Mouse (Mus musculus): ENCODE results near the gene Dtd1. TPM values are rescaled to one million over a fixed set of nuclear protein-coding genes. Genes with fewer than 3 reads are reported as not detected.
A peak's percentile ranks its signal among the peaks of the same experiment; 100 is the strongest.

The Dtd1 gene
- total RNA-seq, 2 experiments from 2014 or later, result 15.8 to 20.0 TPM

DNA sequence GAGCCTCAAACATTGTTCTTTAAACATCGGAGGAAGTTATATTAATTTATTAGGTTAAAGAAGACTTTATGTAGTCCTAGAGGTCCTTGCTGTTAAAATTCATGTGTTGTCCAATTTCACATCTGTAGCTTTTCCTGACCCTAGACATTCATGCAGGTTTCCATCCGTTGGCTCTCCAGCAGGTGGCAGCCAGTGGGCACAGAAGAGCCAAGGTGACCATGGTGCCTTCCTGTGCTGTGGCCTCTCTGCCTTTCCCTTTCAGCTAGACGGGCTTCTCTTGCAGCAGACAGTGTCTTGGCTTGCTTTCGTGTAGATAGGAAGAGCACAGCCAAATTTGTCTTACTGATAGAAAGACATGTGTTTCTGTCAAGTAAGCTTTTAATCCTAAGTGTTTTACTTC is 39.0 kb downstream of the Dtd1 start:
- peak; percentile 69 to 80 for DNase-seq

GRCm38 (mm10) chr2:144640101-144640500 is 40.4 kb downstream of the Dtd1 start:
- DNase-seq, result no peak

DNA sequence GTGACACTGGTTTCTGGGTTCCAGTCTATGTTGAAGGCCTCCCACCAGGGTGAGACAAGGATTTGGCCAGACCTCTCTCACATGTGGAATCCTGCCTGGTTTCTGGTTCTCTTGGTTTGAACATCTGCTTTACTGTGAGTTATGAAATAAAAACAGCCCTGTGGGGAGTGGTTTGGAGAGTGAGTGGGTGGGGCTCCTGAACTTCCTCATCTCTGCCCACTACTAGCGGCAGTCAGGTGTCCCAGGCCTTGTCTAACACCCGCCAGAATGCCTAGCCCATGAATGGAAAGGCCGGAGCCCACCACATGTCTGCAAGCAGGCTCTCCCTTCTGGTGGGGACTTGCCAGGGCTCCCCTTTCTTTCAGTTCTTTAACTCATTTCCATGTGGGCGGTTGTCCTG is 42.3 kb downstream of the Dtd1 start:
- no peak for DNase-seq

DNA sequence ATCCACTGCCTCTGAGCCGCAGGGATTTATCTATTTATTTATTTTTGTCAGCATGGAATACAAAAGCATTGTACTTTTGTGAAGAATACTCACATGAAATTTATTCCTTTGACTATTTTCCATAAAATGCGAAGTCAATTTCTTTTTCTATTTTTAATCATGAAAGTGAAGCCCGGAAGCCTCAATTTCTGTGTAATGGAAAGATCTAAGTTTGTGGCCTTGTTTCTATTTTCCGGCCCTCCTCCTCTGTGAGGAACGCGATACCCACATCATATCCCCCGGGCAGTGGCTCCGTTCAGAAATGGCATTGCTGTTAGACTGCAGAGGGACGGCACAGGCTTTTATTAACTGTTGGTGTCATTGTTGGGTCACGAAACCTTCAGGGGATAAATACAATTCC is 46.7 kb downstream of the Dtd1 start:
- DNase-seq, result no peak

DNA sequence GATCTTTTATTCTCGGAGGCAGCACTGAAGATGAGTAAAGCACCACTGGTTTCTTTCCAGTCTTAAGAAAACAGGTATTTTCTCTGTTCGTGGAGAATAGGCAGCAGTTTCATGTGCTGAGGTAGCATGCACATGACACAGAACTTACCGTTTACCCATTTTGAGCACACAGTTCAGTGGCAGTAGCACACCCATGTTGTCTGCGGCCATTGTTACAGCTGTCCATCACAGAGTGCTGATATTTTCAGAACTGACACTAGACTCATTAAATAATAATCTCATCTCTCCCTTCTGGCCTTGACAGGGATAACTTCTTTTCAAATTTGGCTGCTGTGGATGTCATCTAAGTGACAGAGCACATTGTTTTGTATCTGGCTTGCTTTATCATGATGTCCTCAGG is 47.5 kb downstream of the Dtd1 start:
- no peak for DNase-seq

GRCm38 (mm10) chr2:144649960-144650359 is 50.3 kb downstream of the Dtd1 start:
- DNase-seq, result no peak

GRCm38 (mm10) chr2:144652841-144653240 is 53.1 kb downstream of the Dtd1 start:
- DNase-seq, result no peak

DNA sequence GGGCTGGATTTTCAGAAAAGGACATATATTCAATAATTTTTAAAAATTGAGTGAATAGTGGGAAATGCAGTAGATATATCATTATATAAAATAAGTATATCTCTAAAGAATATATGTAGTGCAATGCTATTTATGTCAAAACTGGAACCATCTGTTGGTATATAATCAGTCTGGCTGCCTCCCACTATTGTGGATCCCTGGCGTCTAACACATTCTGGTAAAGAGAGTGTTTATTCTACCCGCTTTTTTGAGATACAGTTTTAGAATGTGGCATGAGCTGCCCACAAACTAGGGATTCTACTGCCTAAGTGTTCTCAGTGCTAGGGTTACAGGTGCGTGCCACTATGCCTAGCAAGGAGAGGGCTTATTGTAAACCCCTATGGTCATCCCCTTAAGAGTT is 55.6 kb downstream of the Dtd1 start:
- DNase-seq, result no peak

GRCm38 (mm10) chr2:144668507-144668906 is 68.8 kb downstream of the Dtd1 start:
- no peak for DNase-seq

DNA sequence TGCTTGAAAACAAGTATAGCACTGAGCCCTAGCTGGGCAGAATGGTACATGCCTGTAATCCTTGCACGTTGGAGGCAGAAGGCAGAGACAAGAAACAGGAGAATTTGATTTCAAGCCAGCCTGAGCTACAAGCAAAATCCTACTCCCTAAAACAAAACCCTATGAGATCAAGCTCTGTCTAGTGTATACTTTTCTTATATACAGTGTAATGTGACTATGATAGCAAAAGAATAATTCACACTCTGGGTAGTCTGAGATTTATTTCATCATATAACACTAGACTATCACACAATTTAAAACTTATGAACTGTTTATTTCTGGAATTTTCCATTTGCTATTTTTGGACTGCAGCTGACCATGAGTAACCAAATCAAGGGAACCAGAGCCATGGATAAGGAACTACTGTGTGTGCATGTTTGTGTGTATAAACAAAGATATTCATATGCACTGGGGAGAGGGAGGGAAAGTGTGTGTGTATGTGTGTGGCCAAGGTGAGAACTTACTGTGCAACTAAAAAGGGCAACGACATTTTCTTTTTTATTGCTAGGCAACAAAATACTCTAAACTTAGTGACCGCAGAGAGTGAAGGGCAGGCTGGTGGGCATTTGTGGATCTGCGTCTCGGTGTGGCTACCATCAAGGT is 70.7 kb downstream of the Dtd1 start:
- no peak for DNase-seq

- peak; percentile 59 to 68 for DNase-seq
Observed at GRCm38 (mm10) chr2:144672397-144672796, 72.7 kb downstream of the Dtd1 start.

DNA sequence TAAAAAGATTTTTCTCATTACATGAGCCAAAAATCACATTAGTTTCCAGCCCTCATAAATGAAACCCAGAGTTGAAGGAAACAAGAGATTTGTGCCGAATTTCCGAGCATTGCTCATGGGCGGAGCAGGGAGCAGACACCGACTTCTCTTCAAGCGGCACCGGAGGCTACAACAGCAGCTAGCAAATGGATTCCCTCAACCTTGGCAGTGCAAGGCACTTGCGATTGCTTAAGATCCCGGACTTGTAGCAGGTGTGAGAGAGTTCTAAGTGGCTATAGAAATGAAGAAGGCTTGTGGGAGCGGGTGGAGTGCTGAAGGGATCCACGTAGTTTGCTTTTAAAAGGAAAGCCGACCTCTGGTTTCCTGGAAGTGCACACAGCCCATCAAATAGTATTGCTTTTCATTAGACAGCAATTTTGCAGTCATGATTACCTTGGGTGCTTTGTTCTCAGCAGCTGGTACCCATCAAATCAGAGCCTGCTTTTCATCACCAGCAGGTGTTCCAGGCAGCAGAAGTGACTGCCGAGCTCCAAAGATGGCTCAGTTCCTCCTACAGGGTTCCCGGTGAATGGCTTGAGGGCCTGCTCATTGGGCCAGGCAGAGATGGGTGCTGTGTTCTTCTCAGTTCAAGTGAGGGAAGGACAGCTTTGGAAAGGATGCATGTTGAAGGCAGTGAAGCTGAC is 77.0 kb downstream of the Dtd1 start:
- DNase-seq, result no peak

DNA sequence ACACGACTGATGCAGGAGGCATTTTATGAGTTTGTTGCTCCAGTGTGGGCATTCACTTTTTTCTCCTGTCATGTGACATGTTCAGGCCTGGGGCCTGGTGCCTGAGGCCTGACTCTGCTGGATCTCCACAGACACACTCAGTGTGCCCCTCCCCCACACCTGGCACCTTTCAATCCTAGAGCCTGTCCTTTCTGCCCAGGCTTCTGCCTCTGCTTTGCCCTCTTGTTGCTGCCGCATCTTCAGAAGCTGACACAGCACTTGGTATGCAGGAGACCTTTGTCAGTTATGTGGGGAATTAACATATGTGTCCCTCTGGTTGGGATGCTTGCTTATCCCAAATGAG is 77.5 kb downstream of the Dtd1 start:
- DNase-seq, result no peak

GRCm38 (mm10) chr2:144678779-144679178 is 79.1 kb downstream of the Dtd1 start:
- DNase-seq, result no peak

DNA sequence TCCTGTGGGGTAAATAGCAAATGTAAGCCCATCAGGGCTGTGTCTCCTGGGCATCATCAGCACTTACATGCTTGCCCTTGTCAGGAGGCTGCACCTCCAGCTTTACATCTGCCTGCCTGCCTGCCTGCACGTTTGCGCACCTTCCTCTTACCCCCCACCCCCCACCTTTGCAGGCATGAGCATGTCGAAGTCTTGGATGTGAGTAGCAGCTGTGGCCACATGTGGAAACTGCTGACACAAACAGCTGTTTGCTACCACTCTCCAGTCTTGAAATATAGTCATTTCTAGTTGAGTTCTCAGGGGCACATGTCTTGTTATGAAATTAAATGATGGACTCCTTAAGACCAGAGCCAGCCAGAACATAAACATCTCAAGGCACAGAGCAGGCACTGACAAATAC is 79.7 kb downstream of the Dtd1 start:
- no peak for DNase-seq

DNA sequence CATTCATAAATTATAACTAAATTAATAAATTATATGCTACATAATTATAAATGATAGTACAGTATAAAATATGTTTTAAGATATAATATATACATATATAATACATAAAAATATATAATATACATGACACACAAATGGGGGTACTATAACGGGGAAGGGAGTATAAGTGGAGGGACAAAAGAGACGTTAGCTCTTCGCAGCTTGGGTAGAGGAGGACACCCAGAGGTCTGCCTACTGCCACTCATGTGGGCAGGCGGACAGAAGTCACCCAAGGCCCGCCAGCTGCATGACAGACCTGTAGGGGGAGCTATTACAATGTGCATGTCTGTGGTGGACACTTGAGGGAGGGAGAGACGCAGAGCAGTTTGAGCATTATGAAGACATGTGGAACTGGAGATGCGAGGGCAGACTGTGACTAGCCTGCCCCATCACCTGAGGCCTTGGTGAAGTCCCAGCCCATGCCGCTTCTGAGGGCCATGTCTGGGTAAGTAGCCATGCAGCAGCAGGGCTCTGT is 92.6 kb downstream of the Dtd1 start:
- DNase-seq, result peak; percentile 15 to 20

DNA sequence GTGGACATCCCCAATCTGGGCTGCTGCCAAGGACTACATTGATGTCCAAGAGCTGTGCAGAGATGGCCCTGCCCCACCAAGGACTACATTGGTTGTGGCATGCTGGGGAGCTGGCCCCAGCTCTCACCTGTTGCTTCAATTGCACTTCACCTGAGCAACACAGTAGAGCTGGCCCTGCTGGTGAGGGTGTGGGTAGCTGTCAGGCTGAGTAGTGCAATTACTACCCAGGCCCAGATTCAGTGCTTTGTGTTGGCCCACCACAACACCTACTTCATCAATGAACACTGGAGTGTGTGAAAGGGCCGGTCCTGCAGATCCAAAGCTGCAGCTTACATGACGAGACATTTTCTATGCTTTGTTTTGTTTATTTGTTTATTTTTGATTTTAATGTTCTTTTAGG is 93.1 kb downstream of the Dtd1 start:
- no peak for DNase-seq

DNA sequence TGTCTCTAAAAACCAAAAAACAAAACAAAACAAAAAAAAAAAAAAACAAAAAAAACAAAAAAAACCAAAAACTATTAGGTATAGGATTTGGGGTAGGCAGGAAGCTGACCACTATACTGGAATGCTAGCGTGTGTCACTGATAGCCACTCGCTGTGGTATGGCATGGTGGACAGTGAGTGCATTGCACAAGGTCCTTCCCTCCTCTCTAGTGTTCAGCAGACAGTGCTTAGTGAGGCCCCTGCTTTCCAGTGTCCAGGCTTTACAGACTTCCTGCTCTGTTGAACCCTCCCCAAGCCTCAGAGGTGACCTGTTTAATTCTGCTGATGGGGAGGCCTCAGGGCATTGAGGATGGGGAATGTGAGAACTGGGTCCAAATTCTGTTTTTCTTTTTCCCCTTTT is 95.2 kb downstream of the Dtd1 start:
- DNase-seq, result no peak

DNA sequence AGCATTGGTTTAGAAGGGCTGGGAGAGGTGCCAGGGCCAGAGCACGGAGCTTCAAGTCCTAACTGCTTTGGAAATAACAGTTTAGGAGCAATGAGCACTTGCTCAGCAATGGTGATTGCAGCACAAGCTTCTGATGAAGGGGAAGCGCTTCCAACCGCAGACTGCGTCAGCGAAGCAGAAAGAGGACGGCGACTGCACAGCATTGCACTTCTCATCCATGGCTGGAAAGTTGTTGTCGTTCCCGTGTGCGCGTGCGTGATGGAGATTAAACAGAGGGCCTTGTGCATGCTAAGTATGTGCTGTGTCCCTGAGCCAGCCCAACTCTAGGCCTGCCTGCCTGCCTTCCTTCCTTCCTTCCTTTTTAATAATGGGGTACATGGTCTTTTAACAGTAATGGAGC is 98.3 kb downstream of the Dtd1 start:
- no peak for DNase-seq

DNA sequence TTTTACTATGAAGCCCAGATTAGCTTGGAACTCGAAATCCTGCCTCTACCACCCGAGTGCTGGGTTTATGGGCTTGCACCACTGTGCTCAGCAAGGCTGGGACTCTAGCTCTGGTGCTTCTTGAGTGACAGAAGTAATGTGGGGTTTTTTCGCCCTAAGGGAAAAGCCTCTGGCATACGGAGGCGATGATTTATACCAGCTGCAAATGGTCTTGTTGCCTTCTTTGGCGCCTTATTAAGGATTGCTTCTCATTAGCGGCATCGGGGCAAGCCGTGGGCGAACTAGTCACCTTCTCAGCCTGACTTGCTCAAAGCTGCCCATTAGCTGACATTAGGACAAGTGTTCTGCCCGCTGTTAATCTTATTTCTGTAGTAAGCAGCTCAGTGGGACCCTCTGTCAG is 100.9 kb downstream of the Dtd1 start:
- no peak for DNase-seq

DNA sequence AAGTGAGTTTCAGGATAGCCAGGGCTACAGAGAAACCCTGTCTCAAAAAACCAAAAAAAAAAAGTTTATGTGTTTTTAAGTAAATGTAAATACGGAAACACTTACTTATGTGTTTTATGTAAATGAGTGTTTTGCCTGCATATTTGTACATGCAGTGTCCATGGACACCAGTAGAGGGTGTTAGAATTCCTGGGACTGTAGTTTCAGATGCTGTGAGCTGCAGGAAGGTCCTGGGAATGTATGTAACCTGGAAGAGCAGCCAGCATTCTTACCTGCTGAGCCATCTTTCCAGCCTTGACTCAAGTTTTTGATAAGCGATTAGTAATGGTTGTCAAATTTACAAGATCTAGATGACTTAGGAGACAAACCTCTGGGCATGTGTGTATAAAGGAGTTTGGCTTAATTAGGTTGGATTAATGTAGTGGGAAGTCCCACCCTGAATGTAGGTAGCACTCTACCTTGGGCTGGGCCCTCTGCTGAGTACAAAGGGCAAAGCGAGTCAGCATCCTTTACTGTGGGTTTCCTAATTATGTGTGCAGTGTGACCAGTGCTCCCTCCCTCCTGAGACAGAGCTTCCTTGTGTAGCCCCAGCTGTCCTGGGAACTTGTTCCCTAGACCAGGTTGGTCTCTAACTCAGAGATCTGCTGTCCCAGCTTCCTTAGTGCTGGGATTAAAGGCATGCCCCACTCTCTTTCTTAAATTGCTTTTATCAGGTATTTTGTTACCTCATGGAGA is 101.9 kb downstream of the Dtd1 start:
- no peak for DNase-seq

DNA sequence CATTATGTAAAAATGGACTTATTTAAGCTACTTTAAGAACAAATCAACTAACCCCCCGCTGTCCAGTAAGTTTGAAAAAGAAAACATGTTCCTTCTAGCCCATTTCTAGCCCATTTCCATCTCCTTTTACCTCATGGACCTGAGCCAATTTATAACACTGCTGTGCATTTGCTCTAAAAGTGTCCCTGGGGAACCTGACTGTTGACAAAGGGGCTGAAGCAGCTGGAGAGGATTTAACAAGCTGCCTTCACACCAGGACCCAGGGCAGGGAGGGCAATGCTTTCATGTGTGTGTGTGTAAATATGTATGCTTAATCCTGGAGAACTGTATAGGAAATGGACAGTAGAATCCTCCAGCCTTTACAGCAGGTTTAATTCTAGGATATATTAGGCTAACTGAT is 109.6 kb downstream of the Dtd1 start:
- DNase-seq, result no peak

DNA sequence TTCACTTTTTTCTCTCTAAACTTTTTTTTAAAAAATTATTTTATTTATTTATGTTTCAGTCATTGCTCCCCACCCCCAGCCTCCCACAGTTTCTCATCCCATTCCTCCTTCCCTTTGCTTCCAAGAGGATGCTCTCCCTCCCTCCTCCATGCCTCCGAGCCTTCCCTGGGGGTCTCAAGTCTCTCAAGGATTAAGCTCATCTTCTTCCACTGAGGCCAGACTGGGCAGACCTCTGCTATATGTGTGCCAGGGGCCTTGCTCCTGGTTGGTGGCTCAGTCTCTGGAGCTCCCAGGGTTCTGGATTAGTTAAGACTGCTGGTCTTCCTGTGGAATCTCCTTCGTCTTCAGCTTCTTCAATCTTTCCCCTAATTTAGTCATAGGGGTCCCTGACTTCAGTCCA is 110.0 kb downstream of the Dtd1 start:
- DNase-seq, result no peak

- DNase-seq, result no peak
Observed at GRCm38 (mm10) chr2:144714596-144714995, 114.9 kb downstream of the Dtd1 start.
